Mouse (Mus musculus) brown adipose tissue, adult 24 weeks (tissue): ENCODE measurements around the gene Gm20741. TPM values are rescaled to one million over a fixed set of nuclear protein-coding genes. Genes with fewer than 3 reads are reported as not detected.

Experiments
- H3K27ac ChIP-seq: fragments of 200-500 bp; replicated peaks from 2 replicates; pipeline ENCODE4 v1.5.1; 2012; ENCODE audit warnings: low read depth, mild to moderate bottlenecking, low read length
- H3K4me1 ChIP-seq: fragments of 200-500 bp; 2 replicates; pipeline ENCODE4 v1.6.1; 2012; ENCODE audit warnings: low read length, mixed read lengths; ENCODE audit not compliant: control insufficient read depth, insufficient read depth, insufficient read length
- H3K4me3 ChIP-seq: fragments of 200-500 bp; 2 replicates; pipeline ENCODE4 v1.5.1; 2012; ENCODE audit warnings: low read depth, mild to moderate bottlenecking, low read length, moderate library complexity; ENCODE audit not compliant: insufficient read depth
- polyA plus RNA-seq: library from polyadenylated mRNA; stranded (reverse); fragments of >200 nt; gene quantifications from 2 replicates; pipeline ENCODE4 v1.2.4, GENCODE M21; 2012; ENCODE audit not compliant: missing spikeins, insufficient read depth, insufficient read length

Gm20741 gene
- polyA plus RNA-seq: not detected in 2 replicates

- Histone ChIP-seq H3K27ac (no peak within 1 kb of the TSS), H3K4me3 (no peak within 1 kb of the TSS), H3K4me1 (no peaks in the 10 kb centered on the region)
Observed at GRCm38 (mm10) chr16:88811827-88812226, at the start of gene Gm20741. Gene Gm20741, minus strand, starts transcription at chr16:88812220.

DNA sequence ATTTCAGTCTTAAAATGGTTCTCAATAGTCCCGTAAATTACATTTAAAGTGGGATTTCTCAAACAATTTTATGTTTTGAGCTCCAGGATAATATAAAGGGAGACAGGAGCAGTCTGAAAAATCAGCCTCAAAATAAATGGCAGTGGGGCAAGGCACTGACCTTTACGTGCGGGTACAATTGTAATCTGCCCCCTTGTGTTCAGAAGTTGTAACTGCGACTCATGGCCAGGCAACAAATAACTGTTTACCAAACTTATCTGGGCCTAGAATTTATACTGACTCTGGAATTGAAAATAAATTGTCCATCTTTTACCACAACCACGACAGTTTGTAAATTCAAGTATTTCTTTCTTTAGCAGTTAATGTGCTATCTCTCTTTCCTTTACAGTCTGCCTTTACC lies 39.4 kb upstream of the Gm20741 start:
- no peak overlapping the region for H3K4me3 ChIP-seq
- H3K4me1 ChIP-seq: no peaks in the 10 kb centered on the region
- no peak overlapping the region for H3K27ac ChIP-seq

DNA sequence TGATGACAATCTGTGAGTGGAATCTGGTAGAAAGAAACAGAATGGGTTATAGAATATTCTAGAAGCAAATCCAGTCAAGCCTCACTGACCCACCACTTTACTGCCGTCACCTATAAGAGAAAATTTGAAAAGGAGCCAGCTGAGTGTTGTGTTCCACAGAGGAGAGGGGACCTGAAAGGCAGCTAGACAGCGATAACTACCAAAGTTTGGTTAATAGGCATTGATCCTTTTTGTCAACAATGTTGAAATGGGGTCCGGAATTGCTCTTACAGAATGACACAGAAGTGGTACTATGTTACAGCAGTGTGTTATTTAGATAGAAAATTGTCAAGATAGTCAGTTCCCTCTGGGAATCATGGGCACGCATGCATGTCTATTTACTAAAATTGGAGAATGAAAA lies 36.5 kb upstream of the Gm20741 start:
- Histone ChIP-seq H3K4me3 (no peak overlapping the region), H3K4me1 (no peaks in the 10 kb centered on the region), H3K27ac (no peak overlapping the region)

DNA sequence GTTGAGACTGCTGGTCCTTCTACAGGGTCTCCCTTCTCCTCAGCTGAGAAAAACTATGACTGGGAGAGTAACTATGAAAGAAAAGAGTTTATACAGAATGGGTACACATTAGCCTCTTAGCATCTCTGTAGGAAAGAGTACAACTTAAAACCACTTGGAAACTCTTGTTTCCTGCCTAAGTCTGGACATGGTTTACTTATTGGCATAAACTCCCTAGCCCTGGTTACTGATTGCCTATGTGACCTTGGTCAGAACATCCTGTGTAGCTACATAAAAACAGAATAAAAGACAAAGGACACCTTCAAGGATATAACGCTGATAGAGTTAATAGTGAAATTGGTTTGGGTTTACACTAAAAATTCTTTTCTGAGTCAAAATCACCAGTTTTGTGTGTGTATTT lies 35.3 kb upstream of the Gm20741 start:
- Histone ChIP-seq H3K4me1 (no peaks in the 10 kb centered on the region), H3K27ac (no peak overlapping the region), H3K4me3 (no peak overlapping the region)

- Histone ChIP-seq H3K27ac (no peak overlapping the region), H3K4me1 (no peaks in the 10 kb centered on the region), H3K4me3 (no peak overlapping the region)
Observed at GRCm38 (mm10) chr16:88826978-88827377, 15.0 kb upstream of the Gm20741 start.

DNA sequence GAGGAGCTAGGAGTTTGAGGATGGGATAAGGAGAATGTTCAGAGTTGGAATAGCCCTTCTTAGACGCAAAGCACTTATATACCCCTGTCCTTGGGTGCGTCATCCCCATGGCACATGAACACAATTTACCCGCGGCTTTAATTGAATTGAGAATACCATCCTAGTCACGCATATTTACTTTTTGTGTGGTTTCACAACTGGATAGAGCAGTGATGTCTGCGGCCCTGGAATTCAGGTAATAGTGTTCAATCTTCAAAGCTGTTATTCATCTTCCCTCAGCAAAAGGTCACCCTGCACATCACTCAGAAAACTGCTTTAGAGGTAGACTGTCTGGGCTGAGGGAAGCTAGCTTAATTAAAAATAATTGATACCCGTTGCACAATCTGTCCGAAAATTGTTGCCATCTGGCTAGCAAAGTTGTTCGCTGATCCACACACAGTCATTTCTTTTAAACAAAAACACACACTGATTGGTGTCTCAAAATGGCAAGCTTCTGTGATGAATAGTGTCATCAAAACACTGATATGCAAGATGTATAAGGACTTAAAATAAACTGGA lies 14.2 kb upstream of the Gm20741 start, which contains the start of gene Krtap14:
TSS of gene Krtap14 (minus strand) at position 51 of the 558 bp plus-strand sequence.
- no peak within 1 kb of the TSS for H3K4me3 ChIP-seq
- H3K4me1 ChIP-seq: no peaks in the 10 kb centered on the region
- no peak within 1 kb of the TSS for H3K27ac ChIP-seq

GRCm38 (mm10) chr16:88823736-88824135 lies 11.7 kb upstream of the Gm20741 start:
- no peak overlapping the region for H3K27ac ChIP-seq
- no peak overlapping the region for H3K4me3 ChIP-seq
- H3K4me1 ChIP-seq: no peaks in the 10 kb centered on the region

GRCm38 (mm10) chr16:88820066-88820465 lies 8.0 kb upstream of the Gm20741 start, which contains the start of gene Krtap15:
Gene Krtap15, plus strand, starts transcription at chr16:88820215.
- Histone ChIP-seq H3K4me3 (no peak within 1 kb of the TSS), H3K27ac (no peak within 1 kb of the TSS), H3K4me1 (no peaks in the 10 kb centered on the region)

DNA sequence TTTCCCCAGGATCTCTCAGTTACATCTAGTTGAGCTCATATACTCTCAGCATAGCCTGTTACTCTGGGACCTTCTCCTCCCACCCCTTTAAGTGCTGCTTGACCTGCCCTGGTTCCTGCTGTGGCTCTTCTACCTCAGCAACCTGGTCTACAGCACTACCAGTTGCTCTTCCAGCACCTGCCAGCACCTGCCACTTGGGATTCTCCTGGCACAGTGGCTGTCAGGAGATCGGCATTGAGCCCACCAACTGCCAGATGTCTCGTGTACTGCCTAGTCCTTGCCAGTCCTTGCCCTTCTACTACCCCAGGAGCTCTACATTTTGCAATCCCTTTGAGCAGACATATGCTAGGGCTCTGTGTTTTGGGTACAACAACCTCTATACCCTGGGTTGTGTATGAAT lies 25.2 kb downstream of the Gm20741 start:
- no peak overlapping the region for H3K4me3 ChIP-seq

DNA sequence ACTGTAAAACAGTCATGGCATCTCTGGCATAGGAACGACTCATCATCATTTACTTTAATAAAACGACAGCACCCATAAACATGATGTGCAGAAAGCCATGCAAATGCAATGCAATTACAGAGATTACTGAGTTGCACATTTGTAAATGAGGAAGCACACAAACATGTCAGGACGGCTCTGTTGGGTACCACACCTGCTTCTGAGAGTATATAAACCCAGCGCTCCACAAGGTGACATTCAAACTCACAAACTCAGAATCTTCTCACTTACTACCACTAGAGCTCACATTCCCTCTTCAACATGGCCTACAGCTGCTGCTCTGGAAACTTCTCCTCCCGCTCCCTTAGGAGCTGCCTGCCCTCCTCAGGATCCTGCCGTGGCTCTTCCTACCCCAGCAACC lies 34.4 kb downstream of the Gm20741 start, which contains the start of gene Gm5965:
TSS of gene Gm5965 (plus strand) at position 301 of the 400 bp plus-strand sequence.
- Histone ChIP-seq H3K4me1 (no peaks in the 10 kb centered on the region), H3K27ac (no peak within 1 kb of the TSS), H3K4me3 (no peak within 1 kb of the TSS)

More for the DNA sequence above, 25.2 kb downstream of the Gm20741 start:
- Histone ChIP-seq H3K4me1 (no peaks in the 10 kb centered on the region), H3K27ac (no peak overlapping the region)

DNA sequence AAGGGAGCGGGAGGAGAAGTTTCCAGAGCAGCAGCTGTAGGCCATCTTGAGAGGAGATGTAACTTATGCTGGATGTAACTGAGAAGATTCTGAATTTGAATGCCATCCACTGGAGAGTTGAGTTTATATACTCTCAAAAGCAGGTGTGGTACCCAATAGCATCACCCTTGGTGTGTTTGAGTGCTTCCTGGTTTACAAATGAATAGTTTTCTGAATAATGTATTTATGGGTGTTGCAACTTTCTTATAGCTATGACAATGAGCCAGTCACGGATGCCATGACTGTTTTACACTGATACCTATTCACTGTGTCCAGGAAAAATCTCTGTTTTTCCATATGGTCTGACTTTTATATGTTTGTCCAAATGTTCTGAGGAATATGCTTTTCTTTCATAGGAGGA lies 37.9 kb downstream of the Gm20741 start, which contains the start of gene 2310057N15Rik:
TSS of gene 2310057N15Rik (minus strand) at position 101 of the 400 bp plus-strand sequence.
- no peak within 1 kb of the TSS for H3K4me3 ChIP-seq
- no peaks in the 10 kb centered on the region for H3K4me1 ChIP-seq
- no peak within 1 kb of the TSS for H3K27ac ChIP-seq

Other genes with a start within 250 kb of the Gm20741 start
- gene Cldn8, start 249.0 kb downstream of the Gm20741 start, polyA plus RNA-seq: not detected in 2 replicates
- gene Krtap24-1, start 199.9 kb downstream of the Gm20741 start, polyA plus RNA-seq: not detected in 2 replicates
- gene 2310079G19Rik, start 184.6 kb downstream of the Gm20741 start, polyA plus RNA-seq: not detected in 2 replicates
- not detected in 2 replicates for gene Krtap26-1, start 164.4 kb downstream of the Gm20741 start, polyA plus RNA-seq
- not detected in 2 replicates for gene Krtap27-1, start 140.5 kb downstream of the Gm20741 start, polyA plus RNA-seq
- not detected in 2 replicates for gene 2310061N02Rik, start 104.3 kb downstream of the Gm20741 start, polyA plus RNA-seq
- gene Krtap13-1, start 83.4 kb downstream of the Gm20741 start, polyA plus RNA-seq: not detected in 2 replicates
- gene Krtap13, start 60.6 kb downstream of the Gm20741 start, polyA plus RNA-seq: not detected in 2 replicates
- not detected in 2 replicates for gene 2310034C09Rik, start 53.4 kb downstream of the Gm20741 start, polyA plus RNA-seq
- not detected in 2 replicates for gene 2310057N15Rik, start 38.0 kb downstream of the Gm20741 start, polyA plus RNA-seq
- not detected in 2 replicates for gene Gm5965, start 34.3 kb downstream of the Gm20741 start, polyA plus RNA-seq
- gene Krtap15, start 8.0 kb upstream of the Gm20741 start, polyA plus RNA-seq: not detected in 2 replicates
- not detected in 2 replicates for gene Krtap14, start 13.9 kb upstream of the Gm20741 start, polyA plus RNA-seq
- not detected in 2 replicates for gene Krtap19-1, start 57.2 kb upstream of the Gm20741 start, polyA plus RNA-seq
- gene Krtap19-2, start 62.0 kb upstream of the Gm20741 start, polyA plus RNA-seq: not detected in 2 replicates
- not detected in 2 replicates for gene Krtap19-3, start 65.8 kb upstream of the Gm20741 start, polyA plus RNA-seq
- not detected in 2 replicates for gene Krtap19-4, start 72.9 kb upstream of the Gm20741 start, polyA plus RNA-seq
- gene Krtap19-5, start 84.2 kb upstream of the Gm20741 start, polyA plus RNA-seq: not detected in 2 replicates
- not detected in 2 replicates for gene Krtap19-9b, start 120.0 kb upstream of the Gm20741 start, polyA plus RNA-seq
- gene Krtap16-3, start 150.7 kb upstream of the Gm20741 start, polyA plus RNA-seq: not detected in 2 replicates
- not detected in 2 replicates for gene Krtap22-2, start 198.5 kb upstream of the Gm20741 start, polyA plus RNA-seq
- gene Gm10229, start 203.1 kb upstream of the Gm20741 start, polyA plus RNA-seq: not detected in 2 replicates
- not detected in 2 replicates for gene Krtap6-1, start 219.5 kb upstream of the Gm20741 start, polyA plus RNA-seq
- not detected in 2 replicates for gene Gm10228, start 229.3 kb upstream of the Gm20741 start, polyA plus RNA-seq
- not detected in 2 replicates for gene Krtap6-5, start 235.7 kb upstream of the Gm20741 start, polyA plus RNA-seq